Mouse (Mus musculus) forebrain, embryonic 15.5 days (tissue): ENCODE data around the gene Ceacam10. TPM values are rescaled to one million over a fixed set of nuclear protein-coding genes. Genes with fewer than 3 reads are reported as not detected.
"Not testable (repeated sequence)": the region's sequence is repeated elsewhere in the genome, so short reads cannot be mapped to it uniquely, and the experiment has no call there.

Source experiments
- ATAC-seq: fragments of 200-750 bp; cut with Nextera tagmentation; replicated peaks from 2 replicates; pipeline ENCODE4 v1.8.0; 2017; ENCODE audit warnings: mild to moderate bottlenecking, moderate TSS enrichment, moderate library complexity
- H3K27ac ChIP-seq: fragments of 300-500 bp; sonication (generic); replicated peaks from 2 replicates; pipeline ENCODE4 v1.5.1; 2015; ENCODE audit warnings: mild to moderate bottlenecking, inconsistent platforms
- H3K27me3 ChIP-seq: fragments of 300-500 bp; sonication (generic); 2 replicates; pipeline ENCODE4 v1.6.1; 2015; ENCODE audit warnings: inconsistent platforms
- H3K36me3 ChIP-seq: fragments of 300-500 bp; sonication (generic); 2 replicates; pipeline ENCODE4 v1.6.1; 2015; ENCODE audit warnings: mild to moderate bottlenecking, inconsistent platforms
- H3K4me1 ChIP-seq: fragments of 300-500 bp; sonication (generic); 2 replicates; pipeline ENCODE4 v1.6.1; 2015; ENCODE audit warnings: inconsistent platforms
- H3K4me2 ChIP-seq: fragments of 300-500 bp; sonication (generic); replicated peaks from 2 replicates; pipeline ENCODE4 v1.6.1; 2015; ENCODE audit warnings: mild to moderate bottlenecking, inconsistent platforms
- H3K4me3 ChIP-seq: fragments of 300-500 bp; sonication (generic); 2 replicates; pipeline ENCODE4 v1.5.1; 2015; ENCODE audit warnings: mild to moderate bottlenecking, inconsistent platforms
- H3K9ac ChIP-seq: fragments of 300-500 bp; sonication (generic); replicated peaks from 2 replicates; pipeline ENCODE4 v1.6.1; 2015; ENCODE audit warnings: mild to moderate bottlenecking, inconsistent platforms
- H3K9me3 ChIP-seq: fragments of 300-500 bp; sonication (generic); 2 replicates; pipeline ENCODE4 v1.6.1; 2016; ENCODE audit warnings: inconsistent platforms
- WGBS: fragments of 180-500 bp; shearing (Covaris S2); methylation state at CpG from one replicate; pipeline ENCODE4 v1.1.7; 2015; ENCODE audit warnings: mixed read lengths; 5-methylcytosine and 5-hydroxymethylcytosine counted together
- polyA plus RNA-seq: library from polyadenylated mRNA; unstranded; fragments of >200 nt; fragmentation: Nextera tagmentation; extraction: Ambion mirVana; gene quantifications from 2 replicates; pipeline ENCODE4 v1.2.1, GENCODE M21; 2015

Ceacam10 gene
- polyA plus RNA-seq: not detected in 2 replicates

- ATAC-seq, H3K4me3 ChIP-seq, H3K27ac ChIP-seq, H3K4me2 ChIP-seq, H3K9me3 ChIP-seq, H3K4me1 ChIP-seq, H3K9ac ChIP-seq, H3K27me3 ChIP-seq, H3K36me3 ChIP-seq: not testable (repeated sequence)
- WGBS: 38% methylated on average over 4 of the region's 4 CpGs
These were observed at the start of gene Ceacam10 for GRCm38 (mm10) chr7:24776918-24777317. Gene Ceacam10, plus strand, starts transcription at chr7:24777206.

GRCm38 (mm10) chr7:24735970-24736670 is 40.9 kb upstream of the Ceacam10 start:
- ATAC-seq: 0 out of 2 replicates have a peak, but pooled peaks have one; percentile 29
- H3K9ac ChIP-seq: no peak overlapping the region
- 11% methylated on average over 17 of the region's 17 CpGs for WGBS

GRCm38 (mm10) chr7:24750695-24751094 is 26.3 kb upstream of the Ceacam10 start:
- Histone ChIP-seq H3K4me2 (no peak overlapping the region), H3K4me1 (peaks cover 4% of the 10 kb centered on the region; the same call in 1 of the 2 replicates), H3K27me3 (no peaks in the 10 kb centered on the region), H3K36me3 (no peaks in the 10 kb centered on the region), H3K9me3 (no peaks in the 10 kb centered on the region), H3K27ac (no peak overlapping the region), H3K9ac (no peak overlapping the region), H3K4me3 (no peak overlapping the region)
- ATAC-seq: no peak
- WGBS: 31% methylated on average over 4 of the region's 4 CpGs

More at GRCm38 (mm10) chr7:24735970-24736670, 40.9 kb upstream of the Ceacam10 start:
- Histone ChIP-seq H3K4me2 (peak overlapping the region; percentile 26), H3K27ac (no peak overlapping the region), H3K4me1 (peaks cover 7% of the 10 kb centered on the region; the same call in 1 of the 2 replicates), H3K4me3 (0 out of 2 replicates have a peak overlapping the region, but pooled peaks have one; percentile 8), H3K36me3 (no peaks in the 10 kb centered on the region), H3K9me3 (no peaks in the 10 kb centered on the region), H3K27me3 (no peaks in the 10 kb centered on the region)

- H3K4me1 ChIP-seq: peaks cover 4% of the 10 kb centered on the region; the same call in 1 of the 2 replicates
- no peaks in the 10 kb centered on the region for H3K36me3 ChIP-seq
- ATAC-seq: no peak
- H3K4me2 ChIP-seq: no peak overlapping the region
- no peak overlapping the region for H3K27ac ChIP-seq
- no peaks in the 10 kb centered on the region for H3K9me3 ChIP-seq
- H3K9ac ChIP-seq: no peak overlapping the region
- 77% methylated on average over 2 of the region's 2 CpGs for WGBS
- H3K4me3 ChIP-seq: no peak overlapping the region
- H3K27me3 ChIP-seq: no peaks in the 10 kb centered on the region
These were observed 25.4 kb upstream of the Ceacam10 start for GRCm38 (mm10) chr7:24751610-24752009.

GRCm38 (mm10) chr7:24753476-24753875 is 23.5 kb upstream of the Ceacam10 start:
- Histone ChIP-seq H3K9me3 (no peaks in the 10 kb centered on the region), H3K4me2 (no peak overlapping the region), H3K36me3 (no peaks in the 10 kb centered on the region), H3K9ac (no peak overlapping the region), H3K27me3 (no peaks in the 10 kb centered on the region), H3K27ac (no peak overlapping the region), H3K4me3 (no peak overlapping the region), H3K4me1 (peaks cover 4% of the 10 kb centered on the region; the same call in 1 of the 2 replicates)
- WGBS: 73% methylated on average over 5 of the region's 5 CpGs
- no peak for ATAC-seq

GRCm38 (mm10) chr7:24758520-24758919 is 18.5 kb upstream of the Ceacam10 start:
- Histone ChIP-seq H3K36me3 (no peaks in the 10 kb centered on the region), H3K4me3 (no peak overlapping the region), H3K9ac (no peak overlapping the region), H3K27ac (no peak overlapping the region), H3K9me3 (no peaks in the 10 kb centered on the region), H3K4me1 (no peaks in the 10 kb centered on the region), H3K27me3 (no peaks in the 10 kb centered on the region), H3K4me2 (no peak overlapping the region)
- WGBS: 87% methylated on average over 1 of the region's 1 CpGs
- no peak for ATAC-seq

GRCm38 (mm10) chr7:24760211-24760610 is 16.8 kb upstream of the Ceacam10 start, which contains the start of gene Cd177:
Gene Cd177, minus strand, starts transcription at chr7:24760311.
- Histone ChIP-seq H3K27me3 (no peaks in the 10 kb centered on the region), H3K9ac (no peak within 1 kb of the TSS), H3K4me1 (no peaks in the 10 kb centered on the region), H3K4me3 (no peak within 1 kb of the TSS), H3K4me2 (no peak within 1 kb of the TSS), H3K27ac (no peak within 1 kb of the TSS), H3K36me3 (no peaks in the 10 kb centered on the region), H3K9me3 (no peaks in the 10 kb centered on the region)
- WGBS: 82% methylated on average over 6 of the region's 6 CpGs
- no peak for ATAC-seq

GRCm38 (mm10) chr7:24761161-24761560 is 15.8 kb upstream of the Ceacam10 start:
- Histone ChIP-seq H3K27ac (no peak overlapping the region), H3K9ac (no peak overlapping the region), H3K27me3 (no peaks in the 10 kb centered on the region), H3K9me3 (no peaks in the 10 kb centered on the region), H3K4me1 (no peaks in the 10 kb centered on the region), H3K4me2 (no peak overlapping the region), H3K4me3 (no peak overlapping the region), H3K36me3 (no peaks in the 10 kb centered on the region)
- 70% methylated on average over 6 of the region's 6 CpGs for WGBS
- ATAC-seq: no peak

GRCm38 (mm10) chr7:24762574-24762973 is 14.4 kb upstream of the Ceacam10 start:
- Histone ChIP-seq H3K4me2 (no peak overlapping the region), H3K27ac (no peak overlapping the region), H3K4me1 (no peaks in the 10 kb centered on the region), H3K36me3 (no peaks in the 10 kb centered on the region), H3K4me3 (no peak overlapping the region), H3K9me3 (no peaks in the 10 kb centered on the region), H3K27me3 (no peaks in the 10 kb centered on the region), H3K9ac (no peak overlapping the region)
- WGBS: 89% methylated on average over 8 of the region's 8 CpGs
- ATAC-seq: no peak

GRCm38 (mm10) chr7:24771361-24771760 is 5.6 kb upstream of the Ceacam10 start:
- Histone ChIP-seq H3K4me3 (no peak overlapping the region), H3K36me3 (no peaks in the 10 kb centered on the region), H3K9ac (no peak overlapping the region), H3K4me1 (no peaks in the 10 kb centered on the region), H3K9me3 (no peaks in the 10 kb centered on the region), H3K27ac (no peak overlapping the region), H3K4me2 (no peak overlapping the region), H3K27me3 (no peaks in the 10 kb centered on the region)
- ATAC-seq: no peak

GRCm38 (mm10) chr7:24773942-24774535 is 3.0 kb upstream of the Ceacam10 start:
- no peak for ATAC-seq
- Histone ChIP-seq H3K27ac (no peak overlapping the region), H3K4me1 (no peaks in the 10 kb centered on the region), H3K27me3 (no peaks in the 10 kb centered on the region), H3K9me3 (no peaks in the 10 kb centered on the region), H3K9ac (no peak overlapping the region), H3K36me3 (no peaks in the 10 kb centered on the region), H3K4me3 (no peak overlapping the region), H3K4me2 (no peak overlapping the region)
- 65% methylated on average over 3 of the region's 3 CpGs for WGBS

GRCm38 (mm10) chr7:24776145-24776544 is 861 bp upstream of the Ceacam10 start:
- Histone ChIP-seq H3K4me3 (no peak overlapping the region), H3K4me1 (no peaks in the 10 kb centered on the region), H3K27ac (no peak overlapping the region), H3K9me3 (no peaks in the 10 kb centered on the region), H3K4me2 (no peak overlapping the region), H3K9ac (no peak overlapping the region), H3K27me3 (no peaks in the 10 kb centered on the region), H3K36me3 (no peaks in the 10 kb centered on the region)
- ATAC-seq: no peak
- 79% methylated on average over 2 of the region's 2 CpGs for WGBS
